Mouse (Mus musculus) liver, embryonic 14.5 days (tissue): Measurements from ENCODE around the gene Tmigd1. TPM values are rescaled to one million over a fixed set of nuclear protein-coding genes. Genes with fewer than 3 reads are reported as not detected.

Experiments used
- ATAC-seq: fragments of 200-750 bp; cut with Nextera tagmentation; 2 replicates; pipeline ENCODE4 v1.8.0; 2017; ENCODE audit warnings: moderate number of reproducible peaks, mild to moderate bottlenecking, moderate library complexity; ENCODE audit not compliant: insufficient read depth
- DNase-seq, 3 experiments: peaks; one replicate each; pipeline ENCODE4 v3.0.0-alpha.2; 2012 to 2013; ENCODE audit warnings: low read depth in 3 of 3, low spot score in 3 of 3
- H3K27ac ChIP-seq: fragments of 300-500 bp; sonication (generic); 2 replicates; pipeline ENCODE4 v1.5.1; 2014; ENCODE audit warnings: moderate library complexity, mild to moderate bottlenecking, control low read depth, inconsistent platforms
- H3K27me3 ChIP-seq: fragments of 300-500 bp; sonication (generic); 2 replicates; pipeline ENCODE4 v1.6.1; 2014; ENCODE audit warnings: mild to moderate bottlenecking, low read length, moderate library complexity; ENCODE audit not compliant: control insufficient read depth, insufficient read depth
- H3K36me3 ChIP-seq: fragments of 300-500 bp; sonication (generic); replicated peaks from 2 replicates; pipeline ENCODE4 v1.6.1; 2014; ENCODE audit warnings: low read depth; ENCODE audit not compliant: control insufficient read depth, insufficient read depth
- H3K4me1 ChIP-seq, 2 experiments: fragments of 200-500 bp in 1 of 2; fragments of 300-500 bp in 1 of 2; sonication (generic) in 1 of 2; replicated peaks; 2 replicates each; pipeline ENCODE4 v1.6.1; 2012 to 2014; ENCODE audit warnings: antibody characterized with exemption in 1 of 2, inconsistent platforms in 1 of 2, low read length in 1 of 2; ENCODE audit not compliant: control insufficient read depth in 2 of 2, insufficient read depth in 2 of 2
- H3K4me2 ChIP-seq: fragments of 300-500 bp; sonication (generic); 2 replicates; pipeline ENCODE4 v1.6.1; 2014; ENCODE audit warnings: low read depth, mild to moderate bottlenecking, control low read depth, moderate library complexity
- H3K4me3 ChIP-seq, 2 experiments: fragments of 200-500 bp in 1 of 2; fragments of 300-500 bp in 1 of 2; sonication (generic) in 1 of 2; 2 replicates each; pipeline ENCODE4 v1.5.1; 2012 to 2014; ENCODE audit warnings: low read depth in 2 of 2, low read length in 2 of 2, mild to moderate bottlenecking in 2 of 2, control low read depth in 1 of 2, inconsistent platforms in 1 of 2, moderate library complexity in 1 of 2; ENCODE audit not compliant: insufficient read depth in 1 of 2
- H3K9ac ChIP-seq: fragments of 300-500 bp; sonication (generic); replicated peaks from 2 replicates; pipeline ENCODE4 v1.6.1; 2014; ENCODE audit warnings: mild to moderate bottlenecking, control low read depth, moderate library complexity
- H3K9me3 ChIP-seq: fragments of 300-500 bp; sonication (generic); 2 replicates; pipeline ENCODE4 v1.6.1; 2016; ENCODE audit warnings: low read length, mixed read lengths; ENCODE audit not compliant: control insufficient read depth
- CTCF ChIP-seq: IDR thresholded peaks from 2 replicates; pipeline ENCODE4 v1.5.1; 2016; ENCODE audit warnings: antibody characterized with exemption, low read depth, control low read depth
- EP300 ChIP-seq: IDR thresholded peaks from 2 replicates; pipeline ENCODE4 v1.6.1; 2016; ENCODE audit warnings: antibody characterized with exemption, low read depth
- WGBS: fragments of 180-500 bp; shearing (Covaris S2); extraction: QIAGEN DNeasy Blood & Tissue Kit; methylation state at CpG from one replicate; pipeline ENCODE4 v1.1.7; 2014; ENCODE audit not compliant: insufficient replicate concordance; 5-methylcytosine and 5-hydroxymethylcytosine counted together
- polyA plus RNA-seq, 2 experiments: library from polyadenylated mRNA; depleted of rRNA in 1 of 2; stranded (reverse) in 1 of 2; unstranded in 1 of 2; fragments of >200 nt; fragmentation: Nextera tagmentation in 1 of 2; extraction: Ambion mirVana in 1 of 2; gene quantifications; 2 replicates each; pipeline versions ENCODE4 v1.2.1 to v1.2.3; 2012 to 2014

The Tmigd1 gene
- not detected in 2 replicates for polyA plus RNA-seq (2012; rRNA removed)
- polyA plus RNA-seq (2014; fragmentation: Nextera tagmentation; extraction: Ambion mirVana): not detected in 2 replicates

- Histone ChIP-seq H3K4me1 (no peaks in the 10 kb centered on the region; a peak in 1 of 4 replicates), H3K27me3 (no peaks in the 10 kb centered on the region), H3K27ac (no peak within 1 kb of the TSS), H3K36me3 (no peaks in the 10 kb centered on the region), H3K9ac (no peak within 1 kb of the TSS), H3K4me3 (no peak within 1 kb of the TSS), H3K4me2 (no peak within 1 kb of the TSS), H3K9me3 (no peaks in the 10 kb centered on the region)
- DNase-seq: no peak
- TF ChIP-seq CTCF (no peak), EP300 (no peak)
- ATAC-seq: no peak
- WGBS: 50% methylated on average over 7 of the region's 7 CpGs
Observed at GRCm38 (mm10) chr11:76901579-76902361, at the start of gene Tmigd1. Tmigd1 (plus strand) TSS chr11:76902159.

- Histone ChIP-seq H3K27ac (no peak overlapping the region), H3K9ac (no peak overlapping the region), H3K4me2 (no peak overlapping the region), H3K36me3 (no peaks in the 10 kb centered on the region), H3K4me1 (peaks cover 0 to 13% of the 10 kb centered on the region in 2 experiments; a peak in 2 of 4 replicates), H3K27me3 (no peaks in the 10 kb centered on the region), H3K9me3 (no peaks in the 10 kb centered on the region; the same call in 1 of the 2 replicates), H3K4me3 (no peak overlapping the region)
- no peak for DNase-seq
- TF ChIP-seq EP300 (no peak), CTCF (no peak)
- no peak for ATAC-seq
- 67% methylated on average over 17 of the region's 17 CpGs for whole genome bisulfite sequencing
Observed at GRCm38 (mm10) chr11:76854475-76855341, 47.3 kb upstream of the Tmigd1 start.

- WGBS: 51% methylated on average over 2 of the region's 2 CpGs
- ATAC-seq (no peak), DNase-seq (no peak)
- TF ChIP-seq CTCF (no peak), EP300 (no peak)
- Histone ChIP-seq H3K4me3 (no peak overlapping the region), H3K9ac (no peak overlapping the region), H3K9me3 (no peaks in the 10 kb centered on the region), H3K4me1 (peaks cover 0 to 13% of the 10 kb centered on the region in 2 experiments; a peak in 2 of 4 replicates), H3K36me3 (no peaks in the 10 kb centered on the region), H3K27me3 (no peaks in the 10 kb centered on the region), H3K4me2 (no peak overlapping the region), H3K27ac (no peak overlapping the region)
Observed at GRCm38 (mm10) chr11:76856601-76857000, 45.4 kb upstream of the Tmigd1 start.

- Histone ChIP-seq H3K9me3 (no peaks in the 10 kb centered on the region), H3K4me1 (peaks cover 0 to 13% of the 10 kb centered on the region in 2 experiments; a peak in 2 of 4 replicates), H3K27me3 (no peaks in the 10 kb centered on the region), H3K4me3 (no peak overlapping the region), H3K4me2 (no peak overlapping the region), H3K9ac (no peak overlapping the region), H3K27ac (no peak overlapping the region), H3K36me3 (no peaks in the 10 kb centered on the region)
- 46% methylated on average over 7 of the region's 7 CpGs for WGBS
- TF ChIP-seq EP300 (no peak), CTCF (no peak)
- ATAC-seq: no peak
- DNase-seq: no peak
Observed at GRCm38 (mm10) chr11:76857111-76857510, 44.8 kb upstream of the Tmigd1 start.

GRCm38 (mm10) chr11:76858781-76859180 lies 43.2 kb upstream of the Tmigd1 start:
- H3K36me3 ChIP-seq: no peaks in the 10 kb centered on the region
- TF ChIP-seq EP300 (no peak), CTCF (no peak)
- no peak overlapping the region for H3K4me2 ChIP-seq
- WGBS: 14% methylated on average over 5 of the region's 5 CpGs
- no peaks in the 10 kb centered on the region for H3K27me3 ChIP-seq
- H3K4me3 ChIP-seq: no peak overlapping the region
- H3K4me1 ChIP-seq: peaks cover 0 to 13% of the 10 kb centered on the region in 2 experiments; a peak in 2 of 4 replicates
- no peak for DNase-seq
- H3K27ac ChIP-seq: no peak overlapping the region
- no peak overlapping the region for H3K9ac ChIP-seq
- ATAC-seq: no peak
- H3K9me3 ChIP-seq: no peaks in the 10 kb centered on the region
